Mouse (Mus musculus) R1 (cell line): ENCODE data around the gene Olfr1039.
"Not testable (repeated sequence)": the region's sequence is repeated elsewhere in the genome, so short reads cannot be mapped to it uniquely, and the experiment has no call there.

Source experiments
- DNase-seq: peaks from one replicate; pipeline ENCODE4 v3.0.0-alpha.2; 2018; ENCODE audit warnings: low read depth, low spot score

Olfr1039 gene

GRCm38 (mm10) chr2:86135828-86136227 is at the start of gene Olfr1039:
Gene Olfr1039, minus strand, starts transcription at chr2:86135928.
- DNase-seq, result no peak

- peak; percentile 53 for DNase-seq
Measured at GRCm38 (mm10) chr2:86179950-86180349, 44.2 kb upstream of the Olfr1039 start.

- no peak for DNase-seq
Measured at GRCm38 (mm10) chr2:86177720-86178119, 42.0 kb upstream of the Olfr1039 start, which contains the start of gene Olfr1044. Gene Olfr1044, minus strand, starts transcription at chr2:86177820.

GRCm38 (mm10) chr2:86175422-86175821 is 39.7 kb upstream of the Olfr1039 start:
- peak; percentile 83 for DNase-seq

- no peak for DNase-seq
Measured at GRCm38 (mm10) chr2:86167422-86167821, 31.7 kb upstream of the Olfr1039 start, which contains the start of gene Olfr1043. Gene Olfr1043, minus strand, starts transcription at chr2:86167522.

GRCm38 (mm10) chr2:86161738-86162137 is 26.0 kb upstream of the Olfr1039 start, which contains the start of gene Olfr1042:
Gene Olfr1042, minus strand, starts transcription at chr2:86161838.
- no peak for DNase-seq

GRCm38 (mm10) chr2:86146632-86147031 is 10.9 kb upstream of the Olfr1039 start, which contains the start of gene Olfr1040:
Gene Olfr1040, minus strand, starts transcription at chr2:86146732.
- no peak for DNase-seq

GRCm38 (mm10) chr2:86087285-86087684 is 48.4 kb downstream of the Olfr1039 start, which contains the start of gene Olfr1037:
Gene Olfr1037, minus strand, starts transcription at chr2:86087385.
- no peak for DNase-seq

GRCm38 (mm10) chr2:86080478-86080877 is 55.2 kb downstream of the Olfr1039 start:
- DNase-seq, result not testable (repeated sequence)
